Comparison of ENCODE assay signal across 35 mouse cellular contexts in genomic region chr9:46214276-46214675, GRCm38 (mm10). TPM values are rescaled to one million over a fixed set of nuclear protein-coding genes. Genes with fewer than 3 reads are reported as not detected.
DNase-seq lines count a peak whose midpoint lies in the region; ATAC-seq and TF ChIP-seq lines count a peak whose summit lies in the region.
"Had no signal": no experiment of that assay in that cellular context is flagged by ENCODE, and none has a peak within 500 bp of the region (broad histone marks: within the 10 kb centered on the region; RNA-seq: fewer than 3 reads in every experiment).

No protein-coding gene starts in this region.

- 85% methylated on average over 4 of the region's 4 CpGs for WGBS in liver, embryonic 11.5 days
- 85% methylated on average over 4 of the region's 4 CpGs for WGBS in liver, embryonic 12.5 days (ENCODE audit: insufficient replicate concordance)
- 76% methylated on average over 4 of the region's 4 CpGs for WGBS in liver, postnatal 0 days (ENCODE audit: insufficient replicate concordance)
- WGBS in forebrain, embryonic 11.5 days: 88% methylated on average over 4 of the region's 4 CpGs

- peak overlapping the region; percentile 93; the same call in 1 of the 2 replicates for H3K27ac ChIP-seq in liver, embryonic 11.5 days (ENCODE audit: low read depth, low read length)
- no peak overlapping the region for H3K27ac ChIP-seq in liver, embryonic 12.5 days
- H3K27ac ChIP-seq in liver, postnatal 0 days (ENCODE audit: low read depth): peak overlapping the region; percentile 95; the same call in 1 of the 2 replicates
- no peak overlapping the region for H3K27ac ChIP-seq in forebrain, embryonic 11.5 days (ENCODE audit: low read depth, low read length)
- H3K27ac ChIP-seq: embryonic facial prominence, embryonic 10.5 days; embryonic facial prominence, embryonic 13.5 days; forebrain, embryonic 10.5 days; heart, embryonic 15.5 days; hindbrain, embryonic 10.5 days; hindbrain, embryonic 13.5 days had no signal

- H3K4me2 ChIP-seq in liver, embryonic 11.5 days: no peak overlapping the region
- no peak overlapping the region for H3K4me2 ChIP-seq in liver, embryonic 12.5 days
- H3K4me2 ChIP-seq in liver, postnatal 0 days (ENCODE audit: low read depth, low read length): no peak overlapping the region
- no peak overlapping the region for H3K4me2 ChIP-seq in forebrain, embryonic 11.5 days (ENCODE audit: low read depth, low read length, severe bottlenecking)
- H3K4me2 ChIP-seq: embryonic facial prominence, embryonic 13.5 days; heart, embryonic 12.5 days; heart, embryonic 15.5 days; hindbrain, embryonic 13.5 days had no signal

- no peak for TF ChIP-seq CTCF in liver, postnatal 0 days (IDR thresholded peaks at IDR 0.05; ENCODE audit: low read depth)

- H3K9ac ChIP-seq in liver, embryonic 11.5 days (ENCODE audit: low read depth, low read length): no peak overlapping the region
- no peak overlapping the region for H3K9ac ChIP-seq in liver, embryonic 12.5 days
- H3K9ac ChIP-seq in liver, postnatal 0 days (replicated peaks): no peak overlapping the region
- no peak overlapping the region for H3K9ac ChIP-seq in forebrain, embryonic 11.5 days (ENCODE audit: low read length)
- H3K9ac ChIP-seq: embryonic facial prominence, embryonic 13.5 days; forebrain, postnatal 0 days; heart, embryonic 12.5 days; heart, embryonic 15.5 days; hindbrain, embryonic 13.5 days had no signal

- no peaks in the 10 kb centered on the region for H3K9me3 ChIP-seq in liver, embryonic 11.5 days (ENCODE audit: control insufficient read depth, low read length)
- no peaks in the 10 kb centered on the region for H3K9me3 ChIP-seq in liver, embryonic 12.5 days (replicated peaks)
- H3K9me3 ChIP-seq in liver, postnatal 0 days (ENCODE audit: low read length): no peaks in the 10 kb centered on the region
- no peaks in the 10 kb centered on the region for H3K9me3 ChIP-seq in forebrain, embryonic 11.5 days (ENCODE audit: control insufficient read depth, low read length)
- H3K9me3 ChIP-seq: embryonic facial prominence, embryonic 10.5 days; embryonic facial prominence, embryonic 13.5 days; forebrain, embryonic 10.5 days; G1E; heart, embryonic 12.5 days; heart, embryonic 15.5 days; hindbrain, embryonic 10.5 days; hindbrain, embryonic 13.5 days had no signal

- peaks cover 3% of the 10 kb centered on the region; the same call in 1 of the 2 replicates for H3K36me3 ChIP-seq in liver, embryonic 11.5 days (ENCODE audit: control insufficient read depth, insufficient read depth, low read length)
- H3K36me3 ChIP-seq in liver, embryonic 12.5 days: peaks cover 43% of the 10 kb centered on the region
- peaks cover 38% of the 10 kb centered on the region for H3K36me3 ChIP-seq in liver, postnatal 0 days (replicated peaks; ENCODE audit: insufficient read depth, low read length)
- H3K36me3 ChIP-seq in forebrain, embryonic 11.5 days (ENCODE audit: control insufficient read depth, insufficient read depth, low read length): peaks cover 3% of the 10 kb centered on the region; the same call in 1 of the 2 replicates

- TF ChIP-seq EP300 in liver, postnatal 0 days (IDR thresholded peaks at IDR 0.05; ENCODE audit: low read depth): no peak

- H3K27me3 ChIP-seq in liver, embryonic 11.5 days (replicated peaks; ENCODE audit: control insufficient read depth, insufficient read depth, low read length): no peaks in the 10 kb centered on the region
- H3K27me3 ChIP-seq in liver, embryonic 12.5 days (replicated peaks): no peaks in the 10 kb centered on the region
- no peaks in the 10 kb centered on the region for H3K27me3 ChIP-seq in liver, postnatal 0 days (ENCODE audit: insufficient read depth, low read length)
- H3K27me3 ChIP-seq in forebrain, embryonic 11.5 days (ENCODE audit: control insufficient read depth, insufficient read depth, low read length): no peaks in the 10 kb centered on the region
- H3K27me3 ChIP-seq: CH12.LX; embryonic facial prominence, embryonic 13.5 days; heart, embryonic 12.5 days; heart, embryonic 15.5 days; hindbrain, embryonic 13.5 days had no signal

- ATAC-seq in liver, embryonic 11.5 days (replicated peaks; ENCODE audit: low FRiP score): no peak
- no peak for ATAC-seq in liver, embryonic 12.5 days
- no peak for ATAC-seq in liver, postnatal 0 days
- no peak for ATAC-seq in forebrain, embryonic 11.5 days (replicated peaks; ENCODE audit: low FRiP score)
- ATAC-seq: forebrain, embryonic 14.5 days; forebrain, postnatal 0 days; hindbrain, embryonic 16.5 days had no signal

- no peak overlapping the region for H3K4me3 ChIP-seq in liver, embryonic 11.5 days (ENCODE audit: low read depth, low read length)
- no peak overlapping the region for H3K4me3 ChIP-seq in liver, embryonic 12.5 days
- H3K4me3 ChIP-seq in liver, postnatal 0 days (ENCODE audit: low read depth, low read length): no peak overlapping the region
- H3K4me3 ChIP-seq in forebrain, embryonic 11.5 days (ENCODE audit: low read depth, low read length): no peak overlapping the region
- H3K4me3 ChIP-seq: embryonic facial prominence, embryonic 10.5 days; embryonic facial prominence, embryonic 13.5 days; erythroblast, embryonic 14.5 days; forebrain, embryonic 10.5 days; gastrocnemius, adult 2 months; heart, embryonic 12.5 days; heart, embryonic 15.5 days; hindbrain, embryonic 10.5 days; hindbrain, embryonic 13.5 days had no signal

- DNase-seq in liver, embryonic 11.5 days (ENCODE audit: low spot score): no peak
- DNase-seq in lung, postnatal 36 days: peak; percentile 33
- DNase-seq in lung, postnatal 10 days: no peak
- DNase-seq in gonadal fat pad, adult 2 months (ENCODE audit: low read depth): peak; percentile 84
- DNase-seq in liver, postnatal 0 days: no peak
- no peak for DNase-seq in right cerebral cortex, adult 18-20 months
- DNase-seq in forebrain, embryonic 11.5 days (ENCODE audit: low spot score): no peak
- DNase-seq: adrenal gland, adult 2 months; adrenal gland, postnatal 14 days; B cell, adult 2 months; cerebellum, adult 11-12 months; cerebellum, adult 8-10 months; cerebellum, postnatal 10 days; embryo, embryonic 11 days; forebrain, postnatal 0 days; gastrocnemius, adult 2 months; gastrocnemius, postnatal 14 days; heart, postnatal 10 days; heart, postnatal 36 days had no signal

- H3K4me1 ChIP-seq in liver, embryonic 11.5 days (replicated peaks; ENCODE audit: control insufficient read depth, insufficient read depth, low read length): peaks cover 43% of the 10 kb centered on the region
- H3K4me1 ChIP-seq in liver, embryonic 12.5 days: peaks cover 55% of the 10 kb centered on the region
- H3K4me1 ChIP-seq in liver, postnatal 0 days (ENCODE audit: insufficient read depth): peaks cover 29% of the 10 kb centered on the region
- H3K4me1 ChIP-seq in forebrain, embryonic 11.5 days (replicated peaks; ENCODE audit: control insufficient read depth, insufficient read depth, low read length): no peaks in the 10 kb centered on the region
- H3K4me1 ChIP-seq: embryonic facial prominence, embryonic 13.5 days; hindbrain, embryonic 10.5 days; hindbrain, embryonic 13.5 days had no signal

RNA-seq across cellular contexts. Expression of gene Apoa1, which starts 14.1 kb away (rescaled TPM):
- polyA plus RNA-seq in liver, embryonic 11.5 days (2014; fragmentation: Nextera tagmentation; extraction: Ambion mirVana): 1,257 and 1,278 TPM in 2 replicates
- 1,440 and 1,454 TPM in 2 replicates for polyA plus RNA-seq in liver, embryonic 12.5 days (2016; fragmentation: Nextera tagmentation; extraction: Ambion mirVana)
- polyA plus RNA-seq in gonadal fat pad, adult 2 months (2012; rRNA removed): 0.58 and 5.2 TPM in 2 replicates
- polyA plus RNA-seq in liver, postnatal 0 days (2015; fragmentation: Nextera tagmentation; extraction: Ambion mirVana): 27,203 and 27,647 TPM in 2 replicates
- 0.98 and 1.1 TPM in 2 replicates for polyA plus RNA-seq in forebrain, embryonic 11.5 days (2014; fragmentation: Nextera tagmentation; extraction: Ambion mirVana)

RNA-seq across cellular contexts. Expression of gene Apoc3, which starts 21.2 kb away (rescaled TPM):
- 1.4 and 4.2 TPM in 2 replicates for polyA plus RNA-seq in liver, embryonic 11.5 days (2014; fragmentation: Nextera tagmentation; extraction: Ambion mirVana)
- 2.1 and 2.4 TPM in 2 replicates for polyA plus RNA-seq in liver, embryonic 12.5 days (2016; fragmentation: Nextera tagmentation; extraction: Ambion mirVana)
- polyA plus RNA-seq in gonadal fat pad, adult 2 months (2012; rRNA removed): 1.9 and 11.9 TPM in 2 replicates
- polyA plus RNA-seq in liver, postnatal 0 days (2015; fragmentation: Nextera tagmentation; extraction: Ambion mirVana): 453 and 541 TPM in 2 replicates
- not detected in 2 replicates for polyA plus RNA-seq in forebrain, embryonic 11.5 days (2014; fragmentation: Nextera tagmentation; extraction: Ambion mirVana)
- polyA plus RNA-seq: brain, embryonic 14.5 days; embryonic facial prominence, embryonic 10.5 days; embryonic facial prominence, embryonic 13.5 days; erythroblast, embryonic 14.5 days; forebrain, embryonic 10.5 days; forebrain, embryonic 14.5 days; G1E; heart, embryonic 12.5 days; heart, embryonic 15.5 days; hindbrain, embryonic 10.5 days; hindbrain, embryonic 13.5 days; hindbrain, embryonic 16.5 days had no signal

RNA-seq across cellular contexts. Expression of gene Apoa4, which starts 26.2 kb away (rescaled TPM):
- polyA plus RNA-seq in liver, embryonic 11.5 days (2014; fragmentation: Nextera tagmentation; extraction: Ambion mirVana): not detected in 2 replicates
- not detected in 2 replicates for polyA plus RNA-seq in liver, embryonic 12.5 days (2016; fragmentation: Nextera tagmentation; extraction: Ambion mirVana)
- polyA plus RNA-seq in gonadal fat pad, adult 2 months (2012; rRNA removed): 0.71 TPM in 1 of 2 replicates, not detected in the other
- polyA plus RNA-seq in liver, postnatal 0 days (2015; fragmentation: Nextera tagmentation; extraction: Ambion mirVana): 256 and 423 TPM in 2 replicates
- polyA plus RNA-seq in forebrain, embryonic 11.5 days (2014; fragmentation: Nextera tagmentation; extraction: Ambion mirVana): not detected in 2 replicates
- polyA plus RNA-seq: embryonic facial prominence, embryonic 10.5 days; embryonic facial prominence, embryonic 13.5 days; erythroblast, embryonic 14.5 days; forebrain, embryonic 10.5 days; forebrain, embryonic 14.5 days; forebrain, postnatal 0 days; G1E; hindbrain, embryonic 10.5 days; hindbrain, embryonic 13.5 days; hindbrain, embryonic 16.5 days had no signal

RNA-seq across cellular contexts. Expression of gene Apoa5, which starts 54.2 kb away (rescaled TPM):
- polyA plus RNA-seq in liver, embryonic 11.5 days (2014; fragmentation: Nextera tagmentation; extraction: Ambion mirVana): 0.21 and 0.38 TPM in 2 replicates
- 0.25 and 0.33 TPM in 2 replicates for polyA plus RNA-seq in liver, embryonic 12.5 days (2016; fragmentation: Nextera tagmentation; extraction: Ambion mirVana)
- 0.19 and 1.1 TPM in 2 replicates for polyA plus RNA-seq in gonadal fat pad, adult 2 months (2012; rRNA removed)
- polyA plus RNA-seq in liver, postnatal 0 days (2015; fragmentation: Nextera tagmentation; extraction: Ambion mirVana): 771 and 869 TPM in 2 replicates
- polyA plus RNA-seq in forebrain, embryonic 11.5 days (2014; fragmentation: Nextera tagmentation; extraction: Ambion mirVana): not detected in 2 replicates
- polyA plus RNA-seq: brain, embryonic 14.5 days; cortical plate, adult 2 months; embryonic facial prominence, embryonic 10.5 days; embryonic facial prominence, embryonic 13.5 days; erythroblast, embryonic 14.5 days; forebrain, embryonic 10.5 days; forebrain, embryonic 14.5 days; forebrain, postnatal 0 days; frontal cortex, adult 2 months; G1E; heart, embryonic 12.5 days; heart, embryonic 15.5 days; hindbrain, embryonic 13.5 days; hindbrain, embryonic 16.5 days had no signal

RNA-seq across cellular contexts. Expression of gene Zpr1, which starts 58.6 kb away (rescaled TPM):
- polyA plus RNA-seq in liver, embryonic 11.5 days (2014; fragmentation: Nextera tagmentation; extraction: Ambion mirVana): 92.6 and 96.7 TPM in 2 replicates
- 55.4 and 56.0 TPM in 2 replicates for polyA plus RNA-seq in liver, embryonic 12.5 days (2016; fragmentation: Nextera tagmentation; extraction: Ambion mirVana)
- 20.5 and 23.9 TPM in 2 replicates for polyA plus RNA-seq in gonadal fat pad, adult 2 months (2012; rRNA removed)
- polyA plus RNA-seq in liver, postnatal 0 days (2015; fragmentation: Nextera tagmentation; extraction: Ambion mirVana): 20.6 and 21.8 TPM in 2 replicates
- 58.6 and 61.4 TPM in 2 replicates for polyA plus RNA-seq in forebrain, embryonic 11.5 days (2014; fragmentation: Nextera tagmentation; extraction: Ambion mirVana)

Comparison
In these comparisons a context has a peak if more than half of its experiments do, and no peak if none do; other contexts are left out.
1. DNase-seq: peak in lung, postnatal 36 days (single experiment) and gonadal fat pad, adult 2 months (single experiment); none in liver, embryonic 11.5 days (single experiment), lung, postnatal 10 days (single experiment), liver, postnatal 0 days (single experiment), right cerebral cortex, adult 18-20 months (single experiment) and forebrain, embryonic 11.5 days (single experiment).
2. H3K27ac ChIP-seq: peak in liver, embryonic 11.5 days (single experiment) and liver, postnatal 0 days (single experiment); none in liver, embryonic 12.5 days (single experiment) and forebrain, embryonic 11.5 days (single experiment).
3. RNA of gene Apoc3, which starts 21.2 kb away (polyA plus RNA-seq): 453 to 541 TPM in liver, postnatal 0 days; 1.4 to 4.2 TPM in liver, embryonic 11.5 days, 2.1 to 2.4 TPM in liver, embryonic 12.5 days, 1.9 to 11.9 TPM in gonadal fat pad, adult 2 months and not detected in forebrain, embryonic 11.5 days; every median in the first group is over 10 times any median in the second.
4. RNA of gene Apoa4, which starts 26.2 kb away (polyA plus RNA-seq): 256 to 423 TPM in liver, postnatal 0 days; 0.71 TPM in gonadal fat pad, adult 2 months, not detected in liver, embryonic 11.5 days, not detected in liver, embryonic 12.5 days and not detected in forebrain, embryonic 11.5 days; every median in the first group is over 100 times any median in the second.
5. RNA of gene Apoa1, which starts 14.1 kb away (polyA plus RNA-seq): 27,203 to 27,647 TPM in liver, postnatal 0 days, 1,440 to 1,454 TPM in liver, embryonic 12.5 days and 1,257 to 1,278 TPM in liver, embryonic 11.5 days; 0.98 to 1.1 TPM in forebrain, embryonic 11.5 days and 0.58 to 5.2 TPM in gonadal fat pad, adult 2 months; every median in the first group is over 100 times any median in the second.